Mouse (Mus musculus) lung, postnatal 0 days (tissue): ENCODE results near the gene Mxd1.

Source experiments
- CTCF ChIP-seq: IDR thresholded peaks from 2 replicates; pipeline ENCODE4 v1.5.1; 2016; ENCODE audit warnings: antibody characterized with exemption, mild to moderate bottlenecking
- EP300 ChIP-seq: IDR thresholded peaks from 2 replicates; pipeline ENCODE4 v1.6.1; 2016; ENCODE audit warnings: antibody characterized with exemption, mild to moderate bottlenecking, control low read depth

DNA sequence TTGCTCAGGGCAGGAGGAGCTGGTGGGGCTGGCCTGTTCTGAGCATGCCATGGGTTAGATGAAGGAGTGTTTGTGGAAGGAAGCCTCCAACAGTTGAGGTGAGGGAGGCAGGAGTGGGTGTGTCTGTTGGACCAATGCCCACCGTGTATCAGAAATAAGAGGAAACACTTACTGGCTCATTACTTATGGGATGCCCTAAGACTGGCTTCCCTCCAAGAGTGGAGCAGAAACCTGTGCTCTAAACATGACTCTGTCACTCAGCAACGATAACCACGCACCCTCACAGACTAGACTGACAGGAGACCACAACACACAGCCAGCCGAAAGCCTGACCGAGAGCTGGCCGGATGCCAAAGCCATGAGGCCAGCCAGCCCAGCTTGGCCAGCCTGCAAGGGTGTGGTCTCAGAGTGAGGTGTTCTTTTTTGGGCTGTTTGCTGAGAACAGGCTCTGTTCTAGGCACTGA is 69.0 kb downstream of the Mxd1 start:
- TF ChIP-seq CTCF (no peak), EP300 (peak; percentile 77)
